Mouse (Mus musculus) ovary, postnatal 36 days (tissue): ENCODE measurements around the gene Rxrg.

Experiments
- DNase-seq: peaks from one replicate; pipeline ENCODE4 v3.0.0; 2022; ENCODE audit warnings: low spot score, mixed read lengths

Gene Rxrg

DNA sequence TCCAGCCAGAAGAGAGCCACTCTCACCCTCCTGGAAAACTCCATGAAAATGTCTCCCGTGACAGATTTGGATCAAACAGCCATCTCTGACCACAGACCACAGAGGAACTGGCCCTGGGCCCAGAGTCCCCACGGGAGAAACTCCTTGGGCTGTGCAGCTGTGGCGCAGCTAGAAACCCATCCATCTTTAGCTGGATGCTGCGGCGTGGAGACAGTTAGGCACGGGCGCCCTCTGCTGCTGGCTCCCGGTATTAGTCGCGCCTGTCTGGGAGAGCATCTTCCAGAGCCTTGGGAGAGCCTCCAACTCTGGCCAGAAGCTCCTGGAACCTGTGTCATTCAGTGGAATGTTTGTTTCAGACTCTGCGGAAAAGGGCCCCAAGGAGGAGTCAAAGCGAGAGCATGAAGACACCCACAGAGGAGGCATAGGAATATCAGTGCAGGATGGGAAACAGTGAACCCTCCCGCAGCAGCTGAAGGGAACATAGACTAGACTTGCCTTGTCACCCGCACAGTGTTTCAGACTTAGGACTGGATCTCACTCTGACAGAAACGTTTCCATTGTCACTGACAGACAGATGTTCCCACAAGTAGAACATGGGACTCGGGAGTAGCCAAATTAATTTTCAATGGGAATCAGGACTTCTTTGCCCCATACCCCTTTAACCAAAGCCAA is 46.8 kb downstream of the Rxrg start:
- DNase-seq = peak; percentile 77

DNA sequence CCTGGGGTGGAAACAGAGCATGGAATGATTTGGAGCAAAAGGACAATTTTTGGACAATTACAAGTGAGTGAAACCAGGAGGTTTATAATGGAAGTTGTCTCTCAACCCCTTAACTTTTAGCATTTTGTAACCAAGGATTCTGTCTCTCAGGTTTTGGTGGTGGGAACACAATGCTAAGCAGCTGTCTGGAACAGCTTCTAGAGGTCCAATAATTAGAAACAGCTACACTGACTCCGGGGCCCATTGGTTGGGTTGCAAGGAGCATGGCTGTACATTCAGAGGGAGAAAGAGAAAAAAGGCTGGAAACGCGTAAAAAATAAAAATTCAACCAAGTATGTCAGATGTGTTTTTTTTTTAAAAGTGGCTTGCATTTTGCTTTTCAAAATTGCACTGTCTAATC is 50.5 kb downstream of the Rxrg start:
- DNase-seq = no peak

DNA sequence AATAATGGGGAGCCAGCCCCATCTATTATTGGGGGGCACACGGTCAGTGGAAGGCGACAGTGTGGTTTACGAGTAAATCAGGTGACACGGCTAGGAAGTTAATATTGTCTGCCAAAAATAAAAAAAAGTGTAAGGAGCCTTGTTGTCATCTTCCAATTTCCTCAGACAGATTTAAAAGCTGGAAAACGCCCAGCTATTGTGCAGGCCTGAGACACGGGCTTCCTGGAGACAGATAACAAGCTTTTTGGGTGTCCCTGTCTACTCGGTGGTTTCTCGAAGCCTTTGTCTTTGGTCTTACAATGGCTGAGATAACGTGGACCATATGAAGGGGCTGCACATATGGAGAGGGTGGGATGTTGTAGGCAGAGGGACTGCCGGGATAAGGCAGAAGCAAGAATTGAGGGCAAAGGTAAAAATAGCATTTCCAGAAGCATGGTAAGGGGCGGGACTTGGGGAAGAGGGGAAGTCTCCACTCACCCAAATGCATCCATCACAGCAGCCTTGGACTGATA is 51.0 kb downstream of the Rxrg start:
- no peak for DNase-seq

DNA sequence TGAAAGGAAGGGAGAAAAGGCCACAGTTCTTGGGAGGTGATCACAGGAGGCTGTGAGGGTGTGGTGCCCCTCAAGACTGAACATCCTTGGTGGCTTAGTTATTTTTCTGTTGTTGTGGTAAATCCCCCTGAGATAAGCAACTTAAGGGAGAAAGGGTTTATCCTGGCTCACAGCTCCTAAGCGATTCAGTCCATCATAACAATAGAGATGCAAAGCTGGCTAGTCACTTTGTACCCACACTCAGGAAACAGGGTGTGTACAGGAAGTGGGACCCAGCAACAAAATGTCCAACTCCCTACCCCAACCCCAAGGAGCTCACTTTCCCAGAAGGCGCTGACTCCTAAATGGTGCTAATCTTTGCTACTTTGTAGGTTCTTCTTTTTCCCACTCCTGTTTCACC is 54.2 kb downstream of the Rxrg start:
- DNase-seq = no peak

DNA sequence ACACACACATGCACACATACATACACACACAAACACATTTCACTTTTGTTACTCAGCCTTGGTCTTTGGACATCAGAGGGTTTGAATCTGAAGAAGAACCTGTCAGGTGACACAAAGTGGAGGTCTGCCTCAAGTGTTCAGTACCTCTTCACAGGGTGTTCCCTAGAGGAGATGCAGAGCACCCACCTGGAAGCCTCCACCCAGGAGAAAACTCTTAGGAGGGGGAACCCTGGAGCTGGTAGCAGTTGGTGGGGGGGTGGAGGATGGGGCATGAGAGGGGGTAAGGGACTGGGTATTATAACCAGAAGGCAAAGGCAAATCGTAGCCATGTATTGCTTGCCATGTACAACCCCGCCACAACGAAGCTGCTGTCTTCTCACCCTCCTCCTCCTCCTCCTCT is 60.9 kb downstream of the Rxrg start:
- no peak for DNase-seq

DNA sequence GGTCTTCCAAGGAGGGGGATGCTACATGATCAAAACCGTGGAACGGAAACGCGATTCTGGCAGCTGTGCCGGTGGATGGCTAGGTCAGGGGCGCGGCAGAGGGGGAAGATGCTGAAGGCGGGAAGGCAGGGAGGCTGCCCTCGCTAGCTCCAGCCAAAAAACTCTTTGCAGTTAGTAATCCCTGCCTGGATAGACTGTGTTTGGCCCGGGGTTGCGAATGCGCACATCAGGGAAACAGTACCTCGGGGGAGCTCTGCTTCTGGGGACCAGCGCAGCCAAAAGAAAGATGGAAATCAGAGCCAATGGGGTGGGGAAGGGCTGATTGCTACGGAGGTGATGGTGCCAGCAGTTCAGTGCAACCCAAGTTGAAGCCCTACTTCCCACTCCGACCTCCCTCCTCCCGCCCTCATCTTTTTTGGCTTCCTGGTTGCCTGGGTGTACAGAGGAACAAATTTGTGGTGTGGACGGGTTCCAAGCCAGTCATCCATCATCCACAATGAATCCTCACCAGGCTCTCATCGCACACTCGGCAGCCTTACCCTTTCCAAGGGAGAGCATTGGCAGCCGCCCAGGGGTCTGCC is 62.4 kb downstream of the Rxrg start:
- DNase-seq = peak; percentile 41

DNA sequence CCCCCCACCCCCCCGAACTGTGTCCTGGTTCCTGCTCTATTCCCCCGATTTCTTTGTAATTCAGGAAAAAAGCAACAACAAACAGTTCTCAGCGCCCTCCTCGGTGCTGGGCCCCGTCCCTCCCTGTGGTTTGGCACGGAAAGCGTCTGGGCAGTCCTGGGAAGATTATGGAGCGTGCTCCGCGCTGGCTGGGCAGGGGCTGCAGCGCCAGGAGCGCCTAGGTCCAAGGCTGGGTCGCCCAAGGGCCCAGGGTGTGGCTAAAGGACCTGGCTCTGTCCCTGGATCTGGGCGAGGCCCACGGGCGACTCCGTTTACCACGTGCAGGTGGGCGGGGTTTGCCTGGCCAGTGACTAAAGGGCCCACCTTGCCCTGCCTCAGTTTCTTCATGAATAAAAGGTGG is 62.9 kb downstream of the Rxrg start:
- DNase-seq = peak; percentile 41

DNA sequence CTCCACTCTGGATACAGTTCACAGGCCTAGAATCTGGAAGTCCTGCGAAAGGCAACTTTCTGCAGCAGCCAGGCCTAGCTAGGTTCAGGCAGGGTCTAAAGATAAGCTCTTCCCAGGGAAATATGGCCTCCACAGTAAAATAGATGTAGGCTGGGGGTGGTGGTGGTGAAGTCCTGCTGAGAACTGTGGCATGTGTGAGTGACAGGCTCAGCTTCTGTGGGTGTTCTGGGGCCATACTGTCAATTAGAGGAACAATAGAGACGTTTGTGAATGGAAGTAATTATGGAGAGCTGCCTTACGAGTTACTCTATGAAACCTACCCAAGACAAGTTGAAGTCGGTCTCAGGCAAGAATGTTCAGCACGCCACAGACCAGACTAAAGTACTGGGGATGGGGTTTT is 65.0 kb downstream of the Rxrg start:
- no peak for DNase-seq

DNA sequence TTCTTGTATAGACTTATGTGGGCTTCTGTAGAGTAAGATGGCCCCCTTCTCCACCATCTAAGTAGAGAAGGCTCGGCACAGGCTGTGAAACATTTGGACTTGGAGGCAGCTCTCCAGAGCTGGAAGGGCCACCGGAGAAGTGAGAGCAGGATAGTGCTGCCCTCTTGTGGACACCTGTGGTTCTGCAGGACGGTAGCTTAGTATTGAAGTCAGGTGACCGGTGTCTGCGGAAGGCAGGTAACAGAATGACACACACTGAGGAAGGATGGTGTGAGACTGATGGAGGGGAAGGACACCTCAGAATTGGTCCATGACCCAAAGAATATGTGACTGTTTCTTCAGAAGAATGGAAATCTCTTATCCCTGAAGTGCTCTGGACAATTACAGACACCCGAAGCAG is 71.6 kb downstream of the Rxrg start:
- peak; percentile 40 for DNase-seq

DNA sequence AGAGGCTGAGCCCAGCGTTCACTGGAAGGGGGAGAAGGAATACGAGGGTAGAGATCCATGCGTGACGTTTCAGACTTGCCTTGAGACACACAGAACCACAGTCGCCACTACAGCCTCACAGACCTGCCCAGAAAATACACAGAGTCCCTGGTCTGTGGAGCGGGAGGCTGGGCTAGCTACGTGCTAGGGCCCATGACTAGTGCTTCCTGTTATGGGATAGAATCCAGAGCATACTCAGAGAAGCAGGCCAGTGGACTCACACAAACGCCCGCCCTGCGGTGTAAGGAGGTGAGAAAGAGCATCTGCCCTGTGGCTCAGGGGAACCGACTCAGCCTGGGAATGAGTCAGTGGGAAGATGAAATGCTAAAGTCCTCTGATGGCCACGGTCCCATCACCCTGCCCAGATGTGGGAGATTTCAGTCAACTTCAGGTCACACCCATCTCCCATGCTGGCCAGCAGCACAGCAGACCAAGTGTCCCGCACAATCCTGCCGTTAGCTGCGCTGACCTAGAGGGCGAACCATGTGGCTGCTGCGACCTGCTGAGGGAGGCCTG is 74.3 kb downstream of the Rxrg start:
- DNase-seq = no peak

DNA sequence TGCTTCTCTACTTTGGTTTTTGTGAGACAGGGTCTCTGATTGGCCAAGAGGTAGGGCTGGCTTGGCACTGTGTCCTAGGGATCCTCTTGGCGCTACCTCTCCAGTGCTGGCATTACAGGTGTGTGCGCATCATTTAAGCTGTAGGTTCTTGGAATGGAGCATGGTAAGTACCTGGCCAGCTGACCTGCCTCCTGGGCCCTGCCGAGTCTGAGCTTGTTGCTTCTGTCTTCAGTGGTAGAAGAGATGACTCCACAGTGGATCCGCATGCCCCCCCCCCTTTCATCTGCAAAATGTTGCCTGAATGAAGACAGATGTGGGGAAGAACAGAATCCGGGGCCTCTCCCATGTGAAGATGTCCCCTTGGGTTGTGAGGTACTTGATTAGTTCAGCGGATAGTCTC is 80.9 kb downstream of the Rxrg start:
- no peak for DNase-seq

DNA sequence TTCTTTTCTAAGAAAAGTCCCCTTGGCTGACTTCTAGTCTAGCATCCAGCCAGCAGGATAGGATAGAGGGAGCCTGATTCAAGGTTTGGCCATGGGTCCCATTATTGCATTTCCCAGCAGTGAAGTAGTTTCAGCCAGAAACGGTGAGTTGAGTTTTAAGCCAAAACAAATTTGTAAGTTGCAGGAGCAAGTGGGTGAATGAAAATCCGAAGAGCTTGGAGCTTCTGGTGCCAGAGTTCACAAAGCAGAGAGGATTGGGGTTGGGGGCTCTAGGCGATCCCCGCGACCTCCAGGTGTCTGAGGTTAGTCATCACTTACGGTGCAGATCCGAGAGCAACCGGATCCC is 89.8 kb downstream of the Rxrg start:
- no peak for DNase-seq

DNA sequence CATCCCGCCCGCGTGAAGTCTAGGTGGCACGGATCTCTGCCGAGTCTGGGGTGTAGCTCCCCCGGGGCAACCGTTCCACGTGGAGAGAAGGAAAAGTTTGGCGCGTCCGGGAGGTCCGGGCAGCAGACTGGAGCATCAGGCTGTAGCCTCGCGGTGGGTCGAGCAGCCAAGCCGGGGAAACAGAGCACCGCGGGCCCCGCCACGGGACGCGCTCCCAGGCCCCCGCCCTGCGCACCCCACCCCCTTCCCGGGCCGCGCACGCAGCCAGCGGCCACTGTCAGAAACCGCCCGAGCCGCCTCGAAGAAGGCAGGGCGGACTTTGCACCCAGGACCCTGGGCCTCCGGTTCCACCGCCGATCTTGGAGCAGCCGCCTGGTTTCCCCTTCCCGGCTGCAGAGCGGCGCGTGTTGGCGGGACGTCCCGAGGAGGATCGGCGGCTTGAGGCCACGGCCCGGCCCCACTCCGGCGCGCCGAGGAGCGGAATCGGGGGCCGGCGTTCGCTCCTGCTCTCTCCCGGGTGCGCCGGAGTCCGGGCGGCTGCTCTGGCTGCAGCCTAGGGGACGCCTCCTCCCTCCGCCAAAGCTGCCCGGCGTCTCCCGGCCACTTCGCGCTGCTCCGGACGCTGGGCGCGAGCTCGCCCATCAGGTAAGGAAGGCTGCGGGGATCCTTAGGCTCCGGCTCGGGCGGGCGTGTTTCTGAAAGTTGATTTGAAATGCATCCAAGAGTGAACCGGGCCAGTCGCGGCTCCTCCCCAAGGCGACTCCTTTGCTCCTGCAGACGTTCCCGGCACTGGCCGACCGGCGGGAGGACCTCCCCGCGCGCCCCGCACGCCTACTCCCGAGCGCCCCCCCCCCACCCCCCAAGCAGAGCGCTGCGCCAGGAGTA is 90.4 kb downstream of the Rxrg start:
- peak; percentile 32 for DNase-seq

DNA sequence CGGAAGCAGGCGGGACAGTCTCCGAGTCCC is 90.9 kb downstream of the Rxrg start, which contains the start of gene Lmx1a:
TSS of gene Lmx1a (plus strand) at position 6 of the 30 bp plus-strand sequence.
- no peak for DNase-seq
